Mouse (Mus musculus) C2C12 (cell line): ENCODE results near the gene Cyct. TPM values are rescaled to one million over a fixed set of nuclear protein-coding genes. Genes with fewer than 3 reads are reported as not detected.

Source experiments
- H3K27me3 ChIP-seq: one replicate; pipeline ENCODE4 v1.6.1; 2011; ENCODE audit not compliant: control insufficient read depth, insufficient read depth, insufficient read length
- H3K36me3 ChIP-seq: one replicate; pipeline ENCODE4 v1.6.1; 2011; ENCODE audit not compliant: control insufficient read depth, insufficient read depth
- H3K4me3 ChIP-seq: one replicate; pipeline ENCODE4 v1.5.1; 2011; ENCODE audit warnings: mild to moderate bottlenecking, control low read depth; ENCODE audit not compliant: poor library complexity, insufficient read depth, severe bottlenecking
- H3K79me2 ChIP-seq: one replicate; pipeline ENCODE4 v1.6.1; 2011; ENCODE audit not compliant: control insufficient read depth, insufficient read depth
- H3K79me3 ChIP-seq: one replicate; pipeline ENCODE4 v1.6.1; 2011; ENCODE audit warnings: low read depth, control low read depth
- H3ac ChIP-seq: one replicate; pipeline ENCODE3; 2011; ENCODE audit warnings: low read depth; ENCODE audit not compliant: control insufficient read depth, insufficient read length
- CEBPB ChIP-seq: IDR thresholded peaks from one replicate; pipeline ENCODE4 v1.6.1; 2011; ENCODE audit warnings: low read depth, mild to moderate bottlenecking, control low read depth, moderate library complexity
- CTCF ChIP-seq: IDR thresholded peaks from one replicate; pipeline ENCODE4 v1.5.1; 2011; ENCODE audit not compliant: control insufficient read depth, insufficient read depth, insufficient read length
- FOSL1 ChIP-seq: IDR thresholded peaks from one replicate; pipeline ENCODE4 v1.8.0; 2011; ENCODE audit warnings: mild to moderate bottlenecking, low read length; ENCODE audit not compliant: poor library complexity, insufficient read depth, severe bottlenecking
- MAX ChIP-seq: IDR thresholded peaks from one replicate; pipeline ENCODE4 v1.6.1; 2011; ENCODE audit warnings: mild to moderate bottlenecking, control low read depth
- MYOD1 ChIP-seq: IDR thresholded peaks from one replicate; pipeline ENCODE4 v1.6.1; 2011; ENCODE audit warnings: low read depth; ENCODE audit not compliant: control insufficient read depth, insufficient read length
- MYOG ChIP-seq: IDR thresholded peaks from one replicate; pipeline ENCODE4 v1.6.1; 2011; ENCODE audit not compliant: control insufficient read depth, insufficient read length; ENCODE audit errors: extremely low read depth
- USF1 ChIP-seq: IDR thresholded peaks from one replicate; pipeline ENCODE4 v1.6.1; 2011; ENCODE audit warnings: low read depth, mild to moderate bottlenecking, control low read depth, moderate library complexity
- microRNA-seq: library from miRNA; unstranded; fragments of <30 nt; microRNA quantifications from one replicate; pipeline ENCODE4, GENCODE M21; 2019; ENCODE audit warnings: borderline microRNAs expressed
- polyA plus RNA-seq: library from polyadenylated mRNA; unstranded; fragments of >200 nt; fragmentation: generic; extraction: Trizol; gene quantifications from one replicate; pipeline ENCODE4 v1.2.1, GENCODE M21; 2012; ENCODE audit warnings: missing spikeins

The Cyct gene
- polyA plus RNA-seq, 1 experiment, result not detected

DNA sequence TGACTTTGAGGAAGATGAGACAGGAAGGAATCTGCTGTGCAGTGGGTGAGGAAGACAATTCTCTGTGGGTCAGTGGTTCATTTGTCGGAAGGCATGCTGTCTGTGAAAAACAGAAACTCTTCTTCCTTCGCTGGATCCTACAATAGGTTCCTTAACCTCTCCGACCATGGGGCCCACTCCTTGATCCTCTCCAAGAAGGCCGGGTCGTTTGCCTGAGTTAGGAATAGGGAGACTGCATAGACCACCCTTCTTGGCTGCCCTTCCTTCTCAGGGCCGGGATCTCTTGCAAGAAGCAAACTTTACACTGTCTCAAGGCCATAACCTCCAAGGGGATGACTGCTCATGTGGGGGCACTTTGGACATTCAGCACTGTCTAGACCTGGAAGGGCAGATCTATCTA is 41.0 kb downstream of the Cyct start:
- no peak overlapping the region for H3ac ChIP-seq
- H3K79me3 ChIP-seq, result no peaks in the 10 kb centered on the region
- no peak for TF ChIP-seq FOSL1
- TF ChIP-seq USF1, result no peak
- no peak for TF ChIP-seq MAX
- no peak for TF ChIP-seq MYOG
- TF ChIP-seq CEBPB, result no peak
- no peak for TF ChIP-seq CTCF
- no peak for TF ChIP-seq MYOD1
- H3K36me3 ChIP-seq, result no peaks in the 10 kb centered on the region
- H3K4me3 ChIP-seq, result no peak overlapping the region
- H3K27me3 ChIP-seq, result peaks cover 3% of the 10 kb centered on the region
- no peaks in the 10 kb centered on the region for H3K79me2 ChIP-seq

Small RNA genes within 50 kb of the gene (microRNA-seq; reads per million reads assigned to microRNA genes)
- not detected for gene Gm44337

Other genes starting within 250 kb of the Cyct start
- gene Pde11a, start 21.7 kb downstream of the Cyct start, polyA plus RNA-seq, result not detected
- gene Rbm45, start 9.5 kb upstream of the Cyct start, polyA plus RNA-seq, result 24.1 TPM
- gene Osbpl6, start 46.1 kb upstream of the Cyct start, polyA plus RNA-seq, result 3.0 TPM